ENCODE assay signal across 16 mouse cellular contexts in the genomic region with DNA sequence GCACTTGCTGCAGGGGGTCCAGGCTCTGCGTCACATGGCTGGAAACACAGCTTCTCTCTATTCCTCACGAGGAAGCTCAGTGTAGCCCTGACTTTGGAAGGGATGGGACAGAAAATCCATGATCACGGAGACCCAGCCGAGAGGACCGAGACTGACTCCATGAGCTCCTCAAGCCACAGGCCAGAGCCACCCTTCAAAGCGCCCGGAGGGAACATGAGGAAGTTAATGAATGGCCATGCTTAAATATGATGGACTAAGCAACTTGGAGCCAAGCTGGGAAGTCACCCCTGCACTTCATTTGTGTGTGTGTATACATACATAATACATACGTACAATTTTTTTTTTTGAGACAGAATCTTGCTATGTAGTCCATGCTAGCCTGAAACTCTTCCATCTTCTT. TPM values are rescaled to one million over a fixed set of nuclear protein-coding genes. Genes with fewer than 3 reads are reported as not detected.
DNase-seq lines count a peak whose midpoint lies in the region; ATAC-seq and TF ChIP-seq lines count a peak whose summit lies in the region.
"Had no signal": no experiment of that assay in that cellular context is flagged by ENCODE, and none has a peak within 500 bp of the region (broad histone marks: within the 10 kb centered on the region; RNA-seq: fewer than 3 reads in every experiment).

No protein-coding gene starts in this region.

- no peak for TF ChIP-seq CTCF in kidney, postnatal 0 days (IDR thresholded peaks at IDR 0.05; ENCODE audit: low read depth)

- no peak overlapping the region for H3K4me2 ChIP-seq in heart, embryonic 13.5 days
- H3K4me2 ChIP-seq in neural tube, embryonic 13.5 days = no peak overlapping the region
- H3K4me2 ChIP-seq in neural tube, embryonic 15.5 days = no peak overlapping the region
- no peak overlapping the region for H3K4me2 ChIP-seq in kidney, postnatal 0 days (ENCODE audit: low read length)
- H3K4me2 ChIP-seq: midbrain, embryonic 15.5 days had no signal

- peaks cover 20% of the 10 kb centered on the region for H3K27me3 ChIP-seq in heart, embryonic 13.5 days (replicated peaks)
- H3K27me3 ChIP-seq in neural tube, embryonic 13.5 days = peaks cover 6% of the 10 kb centered on the region; the same call in 1 of the 2 replicates
- 0 out of 2 replicates have a peak, but pooled peaks cover 2% of the 10 kb centered on the region for H3K27me3 ChIP-seq in neural tube, embryonic 15.5 days (replicated peaks)
- no peaks in the 10 kb centered on the region for H3K27me3 ChIP-seq in kidney, postnatal 0 days (ENCODE audit: insufficient read depth, low read length)
- H3K27me3 ChIP-seq: midbrain, embryonic 15.5 days; Patski had no signal

- ATAC-seq in heart, embryonic 13.5 days (ENCODE audit: extremely low read depth, insufficient number of reproducible peaks, low FRiP score, low TSS enrichment) = no peak
- ATAC-seq in neural tube, embryonic 13.5 days (ENCODE audit: low read depth) = no peak
- ATAC-seq in neural tube, embryonic 15.5 days (ENCODE audit: low FRiP score) = no peak
- no peak for ATAC-seq in kidney, postnatal 0 days (replicated peaks; ENCODE audit: low FRiP score, low read depth)
- ATAC-seq: forebrain, embryonic 16.5 days; midbrain, embryonic 15.5 days; Patski had no signal

- peaks cover 14% of the 10 kb centered on the region for H3K4me1 ChIP-seq in heart, embryonic 13.5 days
- peaks cover 10% of the 10 kb centered on the region for H3K4me1 ChIP-seq in neural tube, embryonic 13.5 days (replicated peaks)
- peaks cover 13% of the 10 kb centered on the region for H3K4me1 ChIP-seq in neural tube, embryonic 15.5 days
- H3K4me1 ChIP-seq in kidney, postnatal 0 days (replicated peaks; ENCODE audit: insufficient read depth, low read length) = peaks cover 7% of the 10 kb centered on the region; the same call in 1 of the 2 replicates

- H3K9ac ChIP-seq in heart, embryonic 13.5 days = peak overlapping the region; percentile 44; the same call in 1 of the 2 replicates
- peak overlapping the region; percentile 38; the same call in 1 of the 2 replicates for H3K9ac ChIP-seq in neural tube, embryonic 13.5 days
- no peak overlapping the region for H3K9ac ChIP-seq in neural tube, embryonic 15.5 days (replicated peaks)
- no peak overlapping the region for H3K9ac ChIP-seq in kidney, postnatal 0 days (ENCODE audit: low read depth, low read length)
- H3K9ac ChIP-seq: liver, embryonic 14.5 days; midbrain, embryonic 15.5 days had no signal

- H3K27ac ChIP-seq in heart, embryonic 13.5 days (replicated peaks) = no peak overlapping the region
- no peak overlapping the region for H3K27ac ChIP-seq in neural tube, embryonic 13.5 days (replicated peaks)
- H3K27ac ChIP-seq in neural tube, embryonic 15.5 days (replicated peaks) = no peak overlapping the region
- peak overlapping the region; percentile 80 for H3K27ac ChIP-seq in kidney, postnatal 0 days
- H3K27ac ChIP-seq: liver, embryonic 14.5 days; midbrain, embryonic 15.5 days had no signal

- no peak for DNase-seq in heart, postnatal 10 days
- no peak for DNase-seq in kidney, postnatal 0 days (ENCODE audit: low spot score)
- DNase-seq in frontal cortex, postnatal 36 days (ENCODE audit: low spot score in 2 of 2) = no peak
- no peak for DNase-seq in retina, embryonic 14.5 days (ENCODE audit: low spot score)
- DNase-seq: cerebellum, adult 8-10 months; heart, postnatal 14 days; lung, postnatal 4 days; thymus, postnatal 14 days had no signal

- no peaks in the 10 kb centered on the region for H3K9me3 ChIP-seq in heart, embryonic 13.5 days
- H3K9me3 ChIP-seq in neural tube, embryonic 13.5 days = no peaks in the 10 kb centered on the region
- no peaks in the 10 kb centered on the region for H3K9me3 ChIP-seq in neural tube, embryonic 15.5 days (replicated peaks)
- no peaks in the 10 kb centered on the region for H3K9me3 ChIP-seq in kidney, postnatal 0 days (replicated peaks; ENCODE audit: low read length)
- H3K9me3 ChIP-seq: midbrain, embryonic 15.5 days had no signal

- WGBS in heart, embryonic 13.5 days = 37% methylated on average over 8 of the region's 8 CpGs
- 34% methylated on average over 8 of the region's 8 CpGs for WGBS in neural tube, embryonic 13.5 days
- 36% methylated on average over 8 of the region's 8 CpGs for WGBS in neural tube, embryonic 15.5 days
- 33% methylated on average over 8 of the region's 8 CpGs for WGBS in kidney, postnatal 0 days

- no peaks in the 10 kb centered on the region for H3K36me3 ChIP-seq in heart, embryonic 13.5 days
- no peaks in the 10 kb centered on the region for H3K36me3 ChIP-seq in neural tube, embryonic 13.5 days
- H3K36me3 ChIP-seq in neural tube, embryonic 15.5 days = no peaks in the 10 kb centered on the region
- H3K36me3 ChIP-seq in kidney, postnatal 0 days (ENCODE audit: insufficient read depth, low read length) = no peaks in the 10 kb centered on the region
- H3K36me3 ChIP-seq: midbrain, embryonic 15.5 days had no signal

- intact Hi-C loops in heart, postnatal 10 days (cut with DNase I) = no loop called here

- H3K4me3 ChIP-seq in heart, embryonic 13.5 days = no peak overlapping the region
- H3K4me3 ChIP-seq in neural tube, embryonic 13.5 days = no peak overlapping the region
- H3K4me3 ChIP-seq in neural tube, embryonic 15.5 days (replicated peaks) = no peak overlapping the region
- H3K4me3 ChIP-seq in kidney, postnatal 0 days (replicated peaks; ENCODE audit: low read depth, low read length) = no peak overlapping the region
- H3K4me3 ChIP-seq: midbrain, embryonic 15.5 days had no signal

RNA-seq across cellular contexts. Expression of gene Ehd1, which starts 5.3 kb away (rescaled TPM):
- 70.0 and 72.4 TPM in 2 replicates for polyA plus RNA-seq in heart, embryonic 13.5 days (2015; fragmentation: Nextera tagmentation; extraction: Ambion mirVana)
- 100 to 1,000 TPM; 129 to 181 TPM for total RNA-seq in heart, postnatal 10 days (2021)
- 85.5 and 101 TPM in 2 replicates for polyA plus RNA-seq in neural tube, embryonic 13.5 days (2015; fragmentation: Nextera tagmentation; extraction: Ambion mirVana)
- 80.6 and 87.7 TPM in 2 replicates for polyA plus RNA-seq in neural tube, embryonic 15.5 days (2015; fragmentation: Nextera tagmentation; extraction: Ambion mirVana)
- polyA plus RNA-seq in kidney, postnatal 0 days (2015; fragmentation: Nextera tagmentation; extraction: Ambion mirVana) = 64.2 and 73.4 TPM in 2 replicates

RNA-seq across cellular contexts. Expression of gene Atg2a, which starts 29.7 kb away (rescaled TPM):
- polyA plus RNA-seq in heart, embryonic 13.5 days (2015; fragmentation: Nextera tagmentation; extraction: Ambion mirVana) = 6.5 and 7.1 TPM in 2 replicates
- 10 to 100 TPM; 17.7 to 19.0 TPM for total RNA-seq in heart, postnatal 10 days (2021)
- 11.6 and 11.8 TPM in 2 replicates for polyA plus RNA-seq in neural tube, embryonic 13.5 days (2015; fragmentation: Nextera tagmentation; extraction: Ambion mirVana)
- polyA plus RNA-seq in neural tube, embryonic 15.5 days (2015; fragmentation: Nextera tagmentation; extraction: Ambion mirVana) = 12.5 and 12.9 TPM in 2 replicates
- 7.0 and 7.8 TPM in 2 replicates for polyA plus RNA-seq in kidney, postnatal 0 days (2015; fragmentation: Nextera tagmentation; extraction: Ambion mirVana)

RNA-seq across cellular contexts. Expression of gene Cdc42bpg, which starts 35.0 kb away (rescaled TPM):
- polyA plus RNA-seq in heart, embryonic 13.5 days (2015; fragmentation: Nextera tagmentation; extraction: Ambion mirVana) = 0.45 and 0.60 TPM in 2 replicates
- 1 to 10 TPM; 9.6 to 9.9 TPM for total RNA-seq in heart, postnatal 10 days (2021)
- polyA plus RNA-seq in neural tube, embryonic 13.5 days (2015; fragmentation: Nextera tagmentation; extraction: Ambion mirVana) = 0.26 and 0.57 TPM in 2 replicates
- polyA plus RNA-seq in neural tube, embryonic 15.5 days (2015; fragmentation: Nextera tagmentation; extraction: Ambion mirVana) = 0.33 and 0.36 TPM in 2 replicates
- polyA plus RNA-seq in kidney, postnatal 0 days (2015; fragmentation: Nextera tagmentation; extraction: Ambion mirVana) = 1.0 TPM in 2 replicates

RNA-seq across cellular contexts. Expression of gene Ppp2r5b, which starts 35.5 kb away (rescaled TPM):
- polyA plus RNA-seq in heart, embryonic 13.5 days (2015; fragmentation: Nextera tagmentation; extraction: Ambion mirVana) = 20.7 and 21.2 TPM in 2 replicates
- 10 to 100 TPM; 30.7 to 31.7 TPM for total RNA-seq in heart, postnatal 10 days (2021)
- 103 and 111 TPM in 2 replicates for polyA plus RNA-seq in neural tube, embryonic 13.5 days (2015; fragmentation: Nextera tagmentation; extraction: Ambion mirVana)
- polyA plus RNA-seq in neural tube, embryonic 15.5 days (2015; fragmentation: Nextera tagmentation; extraction: Ambion mirVana) = 127 and 156 TPM in 2 replicates
- 19.9 and 20.4 TPM in 2 replicates for polyA plus RNA-seq in kidney, postnatal 0 days (2015; fragmentation: Nextera tagmentation; extraction: Ambion mirVana)

RNA-seq across cellular contexts. Expression of gene Gpha2, which starts 45.0 kb away (rescaled TPM):
- polyA plus RNA-seq in heart, embryonic 13.5 days (2015; fragmentation: Nextera tagmentation; extraction: Ambion mirVana) = 0.34 TPM in 1 of 2 replicates, not detected in the other
- not detected for total RNA-seq in heart, postnatal 10 days (2021)
- 0.72 TPM in 1 of 2 replicates, not detected in the other for polyA plus RNA-seq in neural tube, embryonic 13.5 days (2015; fragmentation: Nextera tagmentation; extraction: Ambion mirVana)
- 0.75 TPM in 1 of 2 replicates, not detected in the other for polyA plus RNA-seq in neural tube, embryonic 15.5 days (2015; fragmentation: Nextera tagmentation; extraction: Ambion mirVana)
- 1.6 and 2.1 TPM in 2 replicates for polyA plus RNA-seq in kidney, postnatal 0 days (2015; fragmentation: Nextera tagmentation; extraction: Ambion mirVana)
- total RNA-seq: gastrocnemius, postnatal 4 days; heart, postnatal 14 days had no signal
- polyA plus RNA-seq: forebrain, embryonic 16.5 days; liver, embryonic 14.5 days; midbrain, embryonic 15.5 days had no signal

Comparison
In these comparisons a context has a peak if more than half of its experiments do, and no peak if none do; other contexts are left out.
1. H3K9ac ChIP-seq: peak in heart, embryonic 13.5 days (single experiment) and neural tube, embryonic 13.5 days (single experiment); none in neural tube, embryonic 15.5 days (single experiment) and kidney, postnatal 0 days (single experiment).